Mouse (Mus musculus) left cerebral cortex, postnatal 4 days (tissue): ENCODE measurements around the gene Ephb2. TPM values are rescaled to one million over a fixed set of nuclear protein-coding genes. Genes with fewer than 3 reads are reported as not detected.

Experiments used
- DNase-seq: peaks from one replicate; pipeline ENCODE4 v3.0.0-alpha.2; 2022
- intact Hi-C: fragments of 180-260 bp; cut with DNase I; formaldehyde crosslinking; loops from one replicate; pipeline ENCODE4 v1.15.1; 2025
- total RNA-seq, 2 experiments: library from RNA; stranded (reverse); gene quantifications; 2 replicates each; pipeline ENCODE4 v1.2.3; 2021

Ephb2 gene
- total RNA-seq, 2 experiments from 2014 or later: 73.6 to 75.3 TPM

DNA sequence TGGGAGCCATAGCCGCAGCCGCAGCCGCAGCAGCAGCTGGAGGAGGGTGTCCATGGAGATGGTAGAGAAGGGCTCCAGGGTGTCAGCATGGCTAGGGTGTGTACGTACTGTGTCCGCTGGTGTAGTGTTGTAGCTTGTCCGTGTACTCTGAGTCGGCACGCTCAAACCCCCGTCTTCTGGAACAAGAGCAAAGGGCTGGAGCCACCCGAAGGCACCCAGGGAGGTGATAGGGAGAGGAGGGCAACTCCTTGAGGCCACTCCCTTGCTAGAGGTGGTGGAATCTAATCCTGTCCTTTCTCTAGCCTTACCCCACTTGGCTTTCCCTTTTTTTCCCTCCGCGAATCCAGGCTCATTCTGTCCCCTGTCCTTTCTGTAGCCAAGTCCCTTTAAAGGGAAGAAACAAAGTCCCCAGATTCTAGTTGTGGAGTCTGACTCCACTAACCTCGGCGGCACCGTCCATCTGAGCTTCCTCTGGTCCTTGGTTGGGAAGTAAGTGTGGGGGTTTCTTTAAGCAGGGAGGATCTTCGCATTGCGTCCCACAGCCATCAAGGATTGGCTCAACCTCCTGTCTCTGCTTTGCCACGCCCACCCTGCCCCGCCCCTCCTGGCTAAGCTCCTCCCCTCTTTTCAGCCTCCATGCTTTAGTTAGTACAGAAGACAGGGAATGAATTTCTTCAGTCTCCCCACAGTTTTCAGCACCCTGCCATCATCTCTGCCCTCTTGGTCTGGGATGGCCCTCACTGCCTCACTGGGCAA lies 163.3 kb downstream of the Ephb2 start:
- no peak for DNase-seq
- intact Hi-C loops: loop anchor here (10.0 kb wide), 1 partner anchor 202 kb away; no protein-coding TSS in a partner anchor

DNA sequence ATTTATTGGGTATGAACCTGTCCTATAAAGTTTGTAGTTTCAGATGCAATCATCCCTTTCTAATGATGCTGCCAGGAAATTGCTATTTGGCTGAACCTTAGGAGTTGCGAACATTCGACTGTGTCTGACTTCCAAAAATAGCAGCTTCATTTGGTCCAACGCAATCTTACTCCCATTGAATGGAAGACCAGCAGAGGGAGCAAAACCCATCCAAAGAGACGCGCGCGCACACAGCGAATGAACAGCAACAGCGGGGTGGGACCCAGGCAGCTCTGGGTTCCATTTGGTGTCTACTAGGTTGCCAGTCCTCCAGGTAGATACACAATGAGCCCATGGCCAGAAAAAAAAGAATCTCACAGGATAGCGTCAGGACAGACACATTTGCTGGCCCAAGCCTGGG lies 168.0 kb downstream of the Ephb2 start:
- no peak for DNase-seq
- intact Hi-C loops: no loop called here

DNA sequence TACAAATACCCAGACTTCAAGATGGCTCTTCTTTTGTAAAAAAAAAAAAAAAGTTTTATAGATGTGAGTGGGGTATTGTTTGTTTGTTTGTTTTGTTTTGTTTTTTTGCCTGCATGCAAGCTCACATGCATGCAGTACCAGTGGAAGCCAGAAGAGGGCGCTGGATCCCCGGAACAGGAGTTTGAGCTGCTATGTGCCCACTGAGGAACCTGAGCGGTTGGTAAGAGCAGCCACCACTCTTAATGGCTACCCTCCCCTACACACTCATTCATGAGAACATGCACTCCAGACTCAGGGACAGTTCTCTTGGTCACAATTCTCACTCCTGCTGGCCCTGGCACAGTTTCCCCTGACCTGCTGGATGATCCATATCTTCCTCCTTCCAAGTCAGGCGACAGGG lies 169.8 kb downstream of the Ephb2 start:
- no peak for DNase-seq

DNA sequence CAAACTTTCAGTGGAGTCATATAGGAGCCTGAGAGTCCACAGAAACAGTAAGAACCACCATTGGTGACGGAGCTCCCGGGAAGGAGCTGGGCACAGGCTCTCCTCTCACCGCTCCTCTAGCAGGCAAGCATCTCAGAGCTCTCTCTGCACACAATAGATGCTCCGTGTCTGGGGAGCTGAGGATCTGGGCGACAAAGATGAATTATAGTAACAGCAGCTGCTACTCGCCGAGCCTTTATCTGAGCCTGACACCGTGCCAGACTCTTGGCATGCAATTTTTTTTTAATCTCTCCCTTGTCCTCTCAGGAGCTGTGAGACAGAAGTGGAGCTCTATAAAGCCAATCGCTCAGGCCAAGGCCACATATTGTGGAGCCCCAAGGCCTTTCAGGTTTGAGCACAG lies 170.7 kb downstream of the Ephb2 start:
- intact Hi-C loops: no loop called here

More for the DNA sequence above, 169.8 kb downstream of the Ephb2 start:
- intact Hi-C loops: no loop called here

DNA sequence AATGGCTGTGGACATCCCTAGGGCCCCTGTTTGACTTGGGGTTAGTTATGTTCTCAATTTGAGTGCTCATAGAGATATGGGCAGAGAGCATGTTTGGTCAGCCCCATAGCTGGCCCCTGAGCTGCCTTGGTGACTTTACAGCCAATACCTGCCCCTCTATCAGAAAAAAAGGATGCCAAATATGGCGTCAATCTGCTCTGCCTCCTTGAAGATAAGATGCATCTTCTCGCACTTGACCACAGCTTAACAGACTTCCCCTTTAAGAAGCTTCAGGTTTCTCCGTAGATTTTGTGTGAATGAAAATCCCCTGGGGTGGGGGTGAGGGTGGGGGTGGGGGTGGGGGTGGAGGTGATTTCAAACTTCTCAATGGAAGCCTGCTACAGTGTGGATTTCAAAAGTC lies 177.9 kb downstream of the Ephb2 start:
- intact Hi-C loops: loop anchor here (10.0 kb wide), 1 partner anchor 417 kb away; no protein-coding TSS in a partner anchor
- no peak for DNase-seq

More for the DNA sequence above, 170.7 kb downstream of the Ephb2 start:
- DNase-seq: peak; percentile 81

DNA sequence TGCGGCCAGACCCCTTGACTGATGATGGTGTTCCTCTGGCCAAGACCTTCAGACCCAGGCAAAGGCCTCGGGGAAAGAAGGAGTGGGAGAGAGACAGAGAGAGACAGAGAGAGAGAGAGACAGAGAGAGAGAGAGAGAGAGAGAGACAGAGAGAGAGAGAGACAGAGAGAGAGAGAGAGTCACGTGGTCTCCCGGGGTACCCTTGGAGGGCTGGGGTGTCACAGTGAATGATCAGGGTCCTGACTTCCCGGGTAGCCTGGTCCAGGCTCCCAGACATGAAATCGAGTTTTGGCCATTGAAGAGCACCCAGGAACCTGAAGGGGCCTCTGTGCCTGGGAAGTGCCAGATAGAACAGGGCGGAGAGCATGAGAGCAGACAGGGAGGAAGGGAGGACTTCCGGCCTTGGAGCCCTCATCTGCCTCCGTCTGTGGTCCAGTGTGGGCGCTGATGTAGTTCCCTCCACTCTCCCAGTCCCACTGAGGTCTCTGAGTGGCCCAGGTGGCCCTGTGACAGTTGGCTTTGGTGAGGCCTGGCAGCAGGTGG lies 182.0 kb downstream of the Ephb2 start:
- intact Hi-C loops: loop anchor here (10.0 kb wide), 1 partner anchor 421 kb away; no protein-coding TSS in a partner anchor
- no peak for DNase-seq

DNA sequence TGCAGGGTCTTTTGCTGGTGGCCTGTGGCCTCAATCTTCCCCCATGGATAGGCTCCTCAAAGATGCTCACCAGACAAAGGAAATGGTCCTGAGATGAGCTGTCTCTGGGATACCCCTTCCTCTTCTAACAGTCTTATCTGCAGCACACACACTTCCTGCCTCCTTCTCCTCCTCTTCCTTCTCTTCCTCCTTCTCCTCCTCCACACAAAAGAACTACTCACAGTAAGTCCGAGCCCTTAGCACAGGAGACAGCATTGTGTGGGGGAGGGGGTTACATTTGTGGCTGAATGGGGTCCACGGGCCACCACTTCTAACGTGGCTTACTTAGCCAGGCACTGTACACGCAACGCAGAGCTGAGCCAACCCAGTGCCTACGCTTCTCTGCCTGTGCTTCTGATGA lies 182.8 kb downstream of the Ephb2 start:
- no peak for DNase-seq
- intact Hi-C loops: loop anchor here (10.0 kb wide), 1 partner anchor 422 kb away; no protein-coding TSS in a partner anchor

DNA sequence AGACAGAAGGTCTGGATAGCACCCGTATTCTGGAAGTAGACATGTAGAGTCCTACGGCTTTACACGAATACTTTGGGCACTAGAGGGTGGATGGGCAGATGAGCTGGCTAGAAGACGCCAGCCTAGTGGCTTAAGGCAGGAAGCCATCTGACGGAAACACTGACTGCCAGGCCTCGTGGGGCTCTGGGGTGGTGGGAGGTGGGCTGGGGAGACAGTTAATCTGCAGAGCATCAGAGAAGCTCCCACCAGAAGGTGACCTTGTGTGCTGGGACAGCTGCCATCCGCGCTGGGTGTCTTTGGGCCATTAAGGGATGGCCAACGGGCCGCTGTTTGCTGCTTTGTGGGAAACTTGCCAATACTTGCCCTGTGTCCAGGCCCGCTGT lies 183.3 kb downstream of the Ephb2 start:
- peak; percentile 93 for DNase-seq
- intact Hi-C loops: loop anchor here (10.0 kb wide), 1 partner anchor 422 kb away; no protein-coding TSS in a partner anchor

DNA sequence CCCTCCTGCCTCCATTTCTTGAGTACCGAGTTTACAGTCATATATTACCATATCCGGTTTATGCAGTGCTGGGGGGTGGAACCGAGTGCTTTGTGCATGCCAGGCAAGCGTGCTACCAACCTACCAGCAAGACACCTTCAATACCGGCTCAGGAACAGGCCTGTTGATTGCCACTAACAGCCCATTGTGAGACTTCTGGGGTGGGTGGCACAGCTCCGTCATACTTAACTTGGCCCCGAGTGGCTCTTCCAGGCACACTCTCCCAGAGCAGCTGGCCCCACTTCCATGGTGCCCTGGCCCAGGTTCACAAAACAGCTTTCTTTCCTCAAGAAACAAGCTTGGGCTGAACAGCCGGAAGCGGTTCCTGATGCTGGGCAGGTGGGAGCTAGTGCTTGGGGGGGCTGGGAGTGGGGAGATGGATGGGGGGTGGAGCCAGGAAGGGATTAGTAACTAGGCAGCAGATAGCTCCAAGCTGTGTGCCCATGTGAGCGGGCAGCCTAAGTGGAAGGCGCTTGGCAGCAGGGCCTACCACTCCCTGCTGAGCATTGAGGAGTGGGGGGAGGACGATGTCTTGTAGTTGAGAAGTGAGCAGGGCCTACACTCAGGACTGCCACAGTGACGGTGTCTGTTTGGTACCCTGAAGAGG lies 183.8 kb downstream of the Ephb2 start:
- peak; percentile 86 for DNase-seq
- intact Hi-C loops: loop anchor here (10.0 kb wide), 1 partner anchor 423 kb away; no protein-coding TSS in a partner anchor

DNA sequence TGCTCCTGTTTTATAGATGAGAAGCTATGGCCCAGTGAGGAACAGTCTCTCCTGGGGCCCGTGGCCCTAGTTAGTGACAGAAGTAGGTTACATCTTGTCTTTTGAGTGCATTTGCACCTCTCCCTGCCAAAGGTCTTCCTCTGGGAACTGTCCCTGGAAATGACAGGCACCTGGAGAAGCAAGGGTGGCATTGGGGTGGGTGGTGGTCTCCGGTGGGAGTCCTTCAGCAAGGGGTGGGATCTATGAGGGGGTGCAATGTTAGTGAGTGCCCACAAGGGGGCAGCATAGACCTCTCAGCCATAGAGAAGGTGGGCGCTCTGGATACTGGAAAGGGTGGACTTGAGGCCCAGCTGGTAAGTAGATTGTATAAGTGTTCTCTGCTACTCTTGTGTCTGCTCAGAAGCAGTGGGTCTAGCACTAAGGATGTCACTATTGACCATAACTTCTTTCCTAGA lies 184.4 kb downstream of the Ephb2 start:
- peak; percentile 63 for DNase-seq
- intact Hi-C loops: loop anchor here (10.0 kb wide), 1 partner anchor 423 kb away; no protein-coding TSS in a partner anchor

DNA sequence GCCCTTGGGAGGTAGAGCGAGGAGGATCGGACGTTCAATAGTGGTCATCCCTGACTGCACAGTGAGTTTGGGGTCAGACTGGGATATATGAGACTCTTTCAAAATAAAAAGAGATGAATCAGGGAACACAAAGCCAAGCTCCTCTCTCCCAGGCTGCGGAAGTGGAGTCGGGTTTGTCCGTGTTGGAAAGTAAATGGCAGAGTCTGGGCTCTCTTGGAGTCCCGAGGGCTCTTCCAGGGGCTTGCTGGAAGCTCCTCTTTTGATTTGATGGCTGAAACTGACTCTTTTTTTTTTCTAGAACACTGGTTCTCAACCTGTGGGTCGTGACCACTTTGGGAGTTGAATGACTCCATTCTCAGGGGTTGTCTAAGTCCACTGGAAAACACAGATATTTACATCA lies 185.5 kb downstream of the Ephb2 start:
- intact Hi-C loops: loop anchor here (10.0 kb wide), 1 partner anchor 425 kb away; no protein-coding TSS in a partner anchor
- DNase-seq: no peak

DNA sequence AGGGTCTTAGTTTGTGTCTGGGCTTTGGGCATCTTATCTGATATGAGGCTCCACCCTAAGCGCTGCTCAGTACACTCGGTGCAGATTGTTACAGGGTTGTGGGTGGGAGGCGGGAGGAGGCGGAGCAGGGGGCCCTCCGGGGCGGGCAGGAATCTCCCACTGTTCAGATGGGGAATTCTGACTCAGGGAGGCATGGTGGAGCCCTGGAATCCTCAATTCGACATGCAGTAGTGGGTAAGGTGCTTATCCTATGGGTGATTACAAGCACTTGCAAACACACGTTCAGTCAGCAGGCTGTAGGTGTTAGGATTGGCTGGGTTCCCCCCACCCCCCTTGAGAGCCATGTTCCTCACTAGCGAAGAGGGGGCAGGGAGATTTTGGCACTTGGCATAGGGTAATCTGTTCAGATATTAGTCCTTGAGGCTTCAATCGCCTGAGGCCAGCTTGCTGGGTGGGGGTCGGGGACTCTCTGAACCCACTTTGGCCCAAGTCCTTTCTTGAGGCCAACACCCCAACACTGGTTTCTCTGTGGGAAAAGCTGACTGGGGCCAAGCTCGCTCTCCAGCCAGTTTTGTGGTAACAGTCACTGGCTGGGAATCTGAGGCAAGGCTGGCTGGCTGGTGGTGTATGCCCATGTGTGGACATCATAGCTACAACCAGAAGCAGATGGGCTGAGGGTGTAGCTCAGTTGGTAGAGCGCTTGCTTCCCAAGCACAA lies 186.2 kb downstream of the Ephb2 start:
- DNase-seq: peak; percentile 60
- intact Hi-C loops: loop anchor here (10.0 kb wide), 1 partner anchor 425 kb away; no protein-coding TSS in a partner anchor

DNA sequence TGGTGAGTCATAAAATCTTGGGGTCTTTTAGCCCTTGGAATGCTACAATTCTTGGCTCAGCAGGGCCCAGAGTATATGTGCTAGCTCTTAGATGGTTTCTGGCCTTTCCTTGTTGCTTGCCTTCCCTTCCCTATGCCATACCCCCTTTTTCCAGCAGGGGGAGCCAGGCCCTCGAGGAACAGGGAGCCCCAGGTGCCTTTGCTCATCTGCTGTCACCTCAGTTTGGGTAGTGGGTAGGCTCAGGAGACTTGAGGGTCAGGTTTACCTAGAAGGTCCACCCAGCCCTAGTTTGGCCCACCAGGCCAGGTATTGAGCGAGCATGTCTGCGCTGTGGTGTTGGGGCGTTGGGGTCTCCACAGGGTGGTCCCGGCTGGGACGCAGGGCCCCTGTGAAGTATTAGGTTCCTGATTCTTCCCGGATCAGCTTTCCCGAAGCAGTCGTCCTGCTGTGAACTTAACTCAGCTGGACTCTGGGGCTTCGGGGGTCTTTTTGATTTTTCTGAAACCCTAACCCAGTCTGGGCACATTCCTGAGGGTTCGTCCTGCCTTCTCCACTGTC lies 186.8 kb downstream of the Ephb2 start:
- intact Hi-C loops: no loop called here
- peak; percentile 92 for DNase-seq

DNA sequence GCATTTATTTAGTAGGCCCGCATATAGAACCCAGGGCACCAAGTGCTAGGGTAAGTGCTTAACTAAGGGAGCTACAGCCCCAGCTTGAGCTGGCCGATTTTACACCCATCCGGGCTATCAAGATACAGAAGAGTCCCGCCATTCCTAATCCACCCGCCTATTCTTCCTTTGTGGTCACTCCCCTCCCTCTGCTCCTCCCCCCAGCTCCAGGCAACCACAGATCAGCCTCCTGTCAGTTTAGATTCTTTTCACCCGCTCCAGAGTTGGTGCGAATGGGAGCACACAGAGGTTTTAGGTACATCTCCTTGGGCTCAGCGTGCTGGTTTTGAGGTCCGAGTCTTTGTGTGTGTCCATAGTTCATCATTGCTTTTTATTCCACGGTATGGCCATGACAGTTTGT lies 196.9 kb downstream of the Ephb2 start:
- intact Hi-C loops: no loop called here
- DNase-seq: no peak

DNA sequence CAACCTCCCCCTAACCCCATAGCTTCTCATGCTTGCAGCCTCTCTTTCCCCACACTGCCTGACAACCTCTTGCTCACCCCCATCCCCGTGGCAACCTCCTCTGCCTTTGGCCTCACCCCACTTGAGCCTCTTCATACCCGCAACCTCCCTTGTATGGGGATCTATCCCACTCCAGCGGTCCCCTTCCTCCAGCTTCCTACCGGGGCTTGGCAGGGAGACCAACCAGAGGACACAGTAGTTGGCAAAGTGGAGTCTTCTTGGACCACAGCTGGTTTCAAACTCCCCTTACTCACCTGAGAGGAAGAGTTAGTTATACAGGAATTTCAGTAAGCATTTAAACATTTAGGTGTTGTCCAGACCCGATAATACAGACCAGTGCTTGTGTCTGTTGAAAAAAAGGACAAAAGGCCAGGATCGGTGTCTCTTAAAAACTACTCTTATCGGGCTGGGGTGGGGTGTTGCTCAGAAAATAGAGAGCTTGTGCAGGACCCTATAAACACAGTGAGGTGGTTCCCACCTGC lies 197.5 kb downstream of the Ephb2 start:
- intact Hi-C loops: no loop called here
- DNase-seq: no peak

DNA sequence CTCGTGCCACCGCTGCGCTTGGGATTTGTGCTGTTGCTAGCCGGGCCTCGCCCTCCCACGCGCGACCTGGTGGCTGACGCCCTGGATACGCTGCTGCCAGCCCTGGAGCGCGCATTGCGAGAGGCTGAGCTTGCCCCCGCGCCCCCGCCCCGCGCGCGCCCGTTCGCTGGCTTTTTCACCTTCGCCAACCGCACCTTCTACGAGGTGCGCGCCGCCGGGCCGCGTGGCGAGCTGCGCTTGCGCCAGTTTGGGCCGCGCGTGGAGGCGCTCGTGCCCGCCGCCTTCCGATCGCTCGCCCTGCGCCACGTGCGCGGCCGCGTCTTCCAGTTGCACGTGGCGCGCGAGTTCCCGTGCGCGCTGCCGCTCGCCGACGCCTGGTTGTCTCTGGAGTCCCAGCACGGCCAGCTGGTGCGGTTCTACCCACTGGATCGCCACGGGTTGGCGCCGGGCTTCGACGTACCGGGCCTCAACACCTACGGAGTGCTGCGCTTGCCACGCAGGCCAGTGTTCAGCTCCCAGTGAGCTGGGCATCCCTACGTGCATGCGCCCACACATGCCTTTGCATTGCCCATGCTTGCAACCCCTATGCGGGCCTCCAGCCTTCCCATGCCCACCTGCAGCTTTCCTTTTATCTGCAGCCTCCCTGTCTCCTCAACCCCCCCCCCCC lies 198.1 kb downstream of the Ephb2 start:
- intact Hi-C loops: no loop called here
- peak; percentile 81 for DNase-seq

DNA sequence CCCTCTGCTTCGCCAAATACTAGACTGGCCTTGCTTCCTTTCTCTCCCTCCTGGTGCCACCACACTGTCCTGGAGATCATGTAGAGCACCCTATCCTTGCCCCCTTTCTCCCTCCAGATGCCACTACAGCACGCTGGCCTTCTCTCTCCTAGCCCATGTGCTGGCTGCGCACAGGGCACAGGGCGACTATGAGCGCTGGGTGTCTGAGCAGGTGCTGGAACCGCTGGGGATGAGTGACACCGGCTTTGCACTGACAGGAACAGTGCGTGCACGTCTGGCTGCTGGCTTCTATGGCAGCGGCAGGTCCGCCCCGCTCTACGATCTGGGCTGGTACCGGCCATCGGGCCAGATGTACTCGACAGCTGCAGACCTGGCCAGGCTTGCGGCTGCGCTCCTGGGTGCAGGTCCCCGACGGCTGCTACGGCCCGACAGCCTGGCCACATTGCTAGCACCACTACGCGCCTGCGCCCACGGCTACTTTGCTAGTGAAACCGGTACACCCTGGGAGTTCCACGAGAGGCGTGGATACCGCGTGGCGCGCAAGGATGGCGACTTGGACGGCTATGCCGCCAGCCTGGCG lies 198.7 kb downstream of the Ephb2 start:
- intact Hi-C loops: no loop called here
- no peak for DNase-seq

DNA sequence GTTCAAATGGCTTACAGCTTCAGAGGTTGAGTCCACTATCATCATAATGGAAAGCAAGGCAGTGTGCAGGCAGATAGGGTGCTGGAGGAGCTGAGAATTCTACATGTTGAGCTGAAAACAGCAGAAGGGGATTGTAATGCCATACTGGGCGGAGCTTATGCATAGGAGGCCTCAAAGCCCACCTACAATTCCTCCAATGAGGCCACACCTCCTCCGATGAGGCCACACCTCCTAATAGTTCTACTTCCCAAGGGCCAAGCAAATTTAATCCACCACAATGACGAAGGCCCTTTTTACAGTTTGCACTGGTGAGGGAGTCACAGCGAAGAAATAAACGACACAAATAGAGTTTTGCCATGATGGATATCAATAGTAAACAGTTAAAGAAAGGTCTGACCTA lies 199.3 kb downstream of the Ephb2 start:
- intact Hi-C loops: no loop called here
- no peak for DNase-seq

DNA sequence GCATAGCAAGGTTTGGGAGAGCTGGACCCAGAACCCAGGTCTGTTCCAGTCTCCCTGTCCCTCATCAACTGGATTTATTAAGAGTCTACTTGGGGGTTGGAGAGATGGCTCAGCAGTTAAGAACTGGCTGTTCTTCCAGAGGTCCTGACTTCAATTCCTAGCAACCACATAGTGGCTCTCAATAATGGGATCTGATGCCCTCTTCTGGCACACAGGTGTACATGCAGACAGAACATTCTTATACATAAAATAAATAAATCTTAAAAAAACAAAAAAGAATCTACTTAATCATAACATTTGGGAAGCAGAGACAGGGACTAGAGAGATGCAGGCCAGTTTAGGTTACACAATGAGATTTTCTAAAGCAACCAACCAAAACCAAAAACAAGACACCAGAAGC lies 199.8 kb downstream of the Ephb2 start:
- DNase-seq: no peak
- intact Hi-C loops: no loop called here
